Mouse (Mus musculus) brain, adult 2 months (tissue): ENCODE measurements around the gene Btg1-ps1.
"Not testable (repeated sequence)": the region's sequence is repeated elsewhere in the genome, so short reads cannot be mapped to it uniquely, and the experiment has no call there.

Experiments used
- DNase-seq: peaks from one replicate; pipeline ENCODE4 v3.0.0; 2011; ENCODE audit warnings: low read depth, low spot score

The Btg1-ps1 gene

DNA sequence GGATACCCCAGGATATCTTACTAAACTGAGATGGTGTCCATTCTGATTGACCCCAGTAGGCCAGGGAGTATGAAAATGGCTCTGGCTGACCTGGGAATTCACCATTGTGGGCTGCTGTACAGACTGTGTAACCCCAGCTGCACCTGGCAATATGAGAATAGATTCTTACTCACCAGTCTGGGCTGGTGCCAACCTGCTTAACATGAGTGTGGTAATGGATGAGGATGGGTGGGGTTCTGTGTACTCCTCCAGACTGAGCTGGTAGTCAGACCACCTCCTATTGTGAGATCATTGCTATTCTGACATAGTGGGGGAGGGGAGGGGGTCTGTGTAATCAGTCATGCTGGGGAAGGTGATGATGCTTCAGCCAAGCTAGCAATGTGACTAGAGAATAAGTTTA is at the start of gene Btg1-ps1:
TSS of gene Btg1-ps1 (minus strand) at position 219 of the 400 bp plus-strand sequence.
- not testable (repeated sequence) for DNase-seq

DNA sequence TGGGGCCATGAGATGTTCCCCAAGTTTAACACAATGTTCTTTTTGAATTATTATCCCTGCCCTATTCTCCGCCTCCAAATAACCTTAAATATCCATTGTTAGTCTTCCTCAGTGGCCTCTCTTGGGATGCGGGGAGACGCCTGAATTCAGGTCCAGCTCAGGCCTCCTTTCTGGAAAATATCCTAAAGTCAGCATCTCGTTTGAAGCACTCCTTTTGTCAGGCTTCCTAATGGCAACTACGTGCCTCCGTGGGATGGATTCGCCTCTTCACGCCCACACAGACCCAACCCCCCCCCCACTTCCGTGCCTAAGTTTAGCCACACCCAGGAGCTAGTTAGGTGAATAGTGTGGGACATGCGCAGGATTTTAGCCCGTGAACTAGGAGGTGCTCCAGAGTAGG is 47.6 kb upstream of the Btg1-ps1 start, which contains the start of gene Rhox10:
TSS of gene Rhox10 (plus strand) at position 301 of the 400 bp plus-strand sequence.
- no peak for DNase-seq

DNA sequence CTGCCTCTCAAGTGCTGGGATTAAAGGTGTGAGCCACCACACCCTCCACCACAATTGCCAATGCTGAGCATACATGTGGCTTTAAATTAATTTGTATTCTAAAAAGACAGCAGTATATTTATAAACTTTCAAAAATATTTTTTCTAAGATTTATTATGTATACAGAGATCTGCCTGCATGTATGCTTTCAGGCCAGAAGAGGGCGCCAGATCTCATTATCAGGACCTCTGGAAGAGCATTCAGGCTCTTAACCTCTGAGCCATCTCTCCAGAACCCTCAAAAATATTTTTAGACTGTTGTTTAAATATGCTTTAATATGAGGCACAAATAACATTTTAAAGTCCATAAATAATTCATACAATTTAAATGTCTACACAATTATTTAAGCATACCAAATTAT is 42.9 kb upstream of the Btg1-ps1 start:
- peak; percentile 36 for DNase-seq

DNA sequence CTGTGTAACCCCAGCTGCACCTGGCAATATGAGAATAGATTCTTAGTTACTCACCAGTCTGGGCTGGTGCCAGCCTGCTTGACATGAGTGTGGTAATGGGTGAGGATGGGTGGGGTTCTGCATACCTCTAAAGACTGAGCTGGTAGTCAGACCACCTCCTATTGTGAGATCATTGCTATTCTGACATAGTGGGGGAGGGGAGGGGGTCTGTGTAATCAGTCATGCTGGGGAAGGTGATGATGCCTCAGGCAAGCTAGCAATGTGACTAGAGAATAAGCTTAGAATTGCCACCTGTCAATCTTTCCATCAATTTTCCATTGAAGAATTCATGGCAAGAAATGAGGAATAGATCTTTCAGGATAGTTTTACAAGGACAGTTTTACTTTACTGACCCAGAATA is 24.4 kb upstream of the Btg1-ps1 start, which contains the start of gene Btg1-ps2:
TSS of gene Btg1-ps2 (minus strand) at position 101 of the 400 bp plus-strand sequence.
- DNase-seq = not testable (repeated sequence)

DNA sequence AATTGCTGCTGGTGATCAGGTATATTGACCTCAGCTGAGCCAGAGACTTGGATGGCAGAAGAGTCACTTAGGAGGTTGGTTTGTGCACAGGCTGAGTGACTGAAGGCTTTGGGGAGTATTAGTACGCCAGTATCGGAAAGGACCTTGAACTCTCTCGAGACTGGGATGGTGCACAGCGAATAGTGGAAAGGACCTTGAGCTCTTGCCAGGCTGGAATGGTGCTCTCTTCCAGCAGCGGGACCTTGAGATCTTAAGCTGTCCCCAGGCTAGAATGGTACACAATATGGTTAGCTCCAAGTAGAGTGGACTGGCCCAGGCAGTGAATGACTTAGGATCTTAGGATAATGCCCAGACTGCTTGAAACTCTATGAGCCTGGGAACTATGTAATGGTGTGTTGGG is 21.1 kb upstream of the Btg1-ps1 start:
- DNase-seq = no peak

DNA sequence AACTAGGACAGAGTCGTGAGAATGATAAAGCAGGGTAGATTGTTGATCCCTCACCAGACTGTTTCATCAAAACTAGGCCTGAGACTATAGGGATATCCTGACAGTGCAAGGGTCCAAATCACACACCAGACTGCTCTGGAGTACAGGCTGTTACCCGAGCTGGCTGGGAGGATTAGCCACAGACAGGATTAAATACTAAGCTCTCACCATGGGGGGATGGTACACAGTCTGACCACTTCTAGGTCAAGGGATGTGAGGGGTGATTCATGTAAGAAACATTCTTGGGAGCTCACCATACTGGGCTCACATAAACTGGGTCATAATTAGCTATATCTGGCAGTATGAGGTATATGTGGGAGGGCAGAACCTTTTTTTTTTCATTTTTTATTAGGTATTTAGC is 15.2 kb upstream of the Btg1-ps1 start:
- DNase-seq = no peak

DNA sequence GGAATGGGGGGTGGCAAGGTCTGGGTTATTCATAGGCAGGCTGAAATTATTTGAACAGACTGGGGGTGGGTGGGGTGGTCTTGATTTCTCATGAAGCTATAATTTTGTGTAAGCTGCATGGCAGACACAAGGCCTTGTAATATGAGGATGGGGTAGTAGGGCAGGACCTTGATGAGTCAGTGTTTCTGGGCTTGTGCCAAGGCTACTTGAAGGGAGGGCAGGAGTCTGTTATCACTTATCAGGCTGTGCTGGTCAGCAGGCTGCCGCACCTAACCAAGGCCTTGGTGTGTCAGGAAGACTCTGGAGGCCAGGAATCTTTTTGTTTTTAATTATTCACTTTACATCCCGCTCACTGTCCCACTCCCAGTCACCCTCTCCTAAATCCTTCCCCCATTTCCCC is 9.9 kb downstream of the Btg1-ps1 start:
- DNase-seq = no peak
